Mouse (Mus musculus) cerebellum, adult (tissue): ENCODE data around the gene Sult4a1.

Experiments used
- ATAC-seq: cut with Nextera tagmentation; 2 replicates; pipeline ENCODE4 v1.9.2; 2017; ENCODE audit warnings: mild to moderate bottlenecking, moderate library complexity, mixed read lengths; ENCODE audit not compliant: insufficient number of reproducible peaks, low FRiP score, low TSS enrichment

The Sult4a1 gene

DNA sequence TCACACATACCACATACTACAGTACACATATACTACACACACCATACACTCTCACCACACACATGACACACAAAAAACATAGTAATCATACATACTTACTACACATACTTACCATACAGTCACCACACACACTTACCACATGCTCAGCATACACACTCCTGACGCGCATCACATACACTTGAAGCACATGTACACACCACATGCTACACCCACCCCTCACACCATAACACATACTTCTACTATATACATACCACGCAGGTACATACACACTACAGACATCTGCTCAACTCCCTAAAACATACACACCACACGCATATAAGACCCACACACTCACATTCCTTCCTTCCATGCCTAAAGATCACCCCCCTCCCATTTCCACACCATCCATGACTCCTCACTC lies 52.3 kb downstream of the Sult4a1 start:
- ATAC-seq = no peak

DNA sequence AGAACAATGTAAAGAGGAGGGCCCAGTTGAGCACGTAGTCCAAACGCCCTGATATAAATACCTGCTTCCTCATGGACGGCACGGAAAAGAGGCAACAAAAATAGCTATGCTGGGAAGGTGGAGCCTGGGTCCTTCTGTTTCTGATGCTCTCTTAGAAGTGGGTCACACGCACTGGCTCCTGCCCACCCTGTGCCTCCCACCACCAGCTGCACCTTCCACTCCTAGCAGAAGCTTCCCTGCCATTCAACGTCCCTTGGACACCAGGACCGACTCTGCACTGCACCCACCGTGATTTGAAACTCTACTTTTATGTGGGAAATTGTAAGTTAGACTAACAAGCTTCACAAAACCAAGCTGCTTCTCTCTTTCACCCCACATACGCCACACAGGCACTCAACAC lies 53.2 kb downstream of the Sult4a1 start:
- ATAC-seq = no peak

DNA sequence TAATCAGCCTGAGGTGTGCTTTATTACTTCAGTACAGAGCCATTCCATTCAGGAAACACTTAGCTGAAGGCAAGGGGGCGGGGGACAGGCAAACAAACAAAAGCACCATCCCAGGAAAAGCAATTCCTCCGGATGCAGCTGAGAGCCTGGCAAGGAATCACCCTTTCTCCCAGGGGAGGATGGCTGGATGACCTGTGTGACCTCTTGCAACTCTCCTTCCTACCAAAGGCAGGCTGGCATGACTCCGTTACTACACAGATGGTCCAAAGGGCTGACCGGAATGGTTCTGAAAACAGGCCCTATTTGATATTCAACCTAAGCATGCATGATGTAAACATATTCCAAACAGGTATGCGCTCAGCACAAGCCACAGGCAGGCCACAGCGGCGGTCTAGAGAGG lies 56.0 kb downstream of the Sult4a1 start:
- no peak for ATAC-seq

DNA sequence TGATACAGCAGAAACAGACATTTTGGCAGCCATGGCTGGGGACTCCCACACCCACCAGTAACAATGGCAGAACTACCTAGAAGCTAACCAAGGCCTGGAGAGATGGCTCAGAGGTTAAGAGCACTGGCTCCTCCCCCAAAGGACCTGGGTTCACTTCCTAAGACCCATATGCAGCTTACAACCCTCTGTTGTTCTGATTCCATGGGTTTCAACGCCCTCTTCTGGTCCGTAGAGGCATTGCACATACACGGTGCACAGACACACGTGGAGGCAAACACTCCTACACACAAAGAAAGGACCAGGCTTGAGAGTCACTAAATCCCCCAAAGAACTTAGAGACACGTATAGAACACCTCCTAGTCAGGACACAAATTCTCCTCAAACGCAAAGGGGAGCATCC lies 60.0 kb downstream of the Sult4a1 start:
- no peak for ATAC-seq

DNA sequence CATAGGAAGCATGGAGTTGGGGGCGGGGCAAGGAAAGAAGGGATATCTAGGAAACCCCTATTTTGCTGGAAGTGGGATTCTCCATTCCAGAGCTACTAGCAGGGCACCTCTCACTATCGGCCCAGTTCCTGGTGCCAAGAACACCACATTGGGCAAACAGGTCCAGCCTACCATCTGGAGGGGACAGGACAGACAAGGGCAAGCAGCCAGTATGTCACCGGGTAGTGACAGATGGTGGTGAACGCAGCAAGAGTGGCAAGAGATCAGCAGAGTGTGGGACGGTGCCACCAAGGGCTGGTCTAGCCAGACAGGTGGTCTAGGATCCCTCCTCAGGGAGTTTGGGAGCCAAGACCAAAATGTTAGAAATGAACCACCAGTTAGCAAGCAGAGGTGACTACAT lies 68.5 kb downstream of the Sult4a1 start:
- peak; percentile 93 for ATAC-seq
